Mouse (Mus musculus) liver, embryonic 12.5 days (tissue): ENCODE measurements around the gene Rexo1. TPM values are rescaled to one million over a fixed set of nuclear protein-coding genes. Genes with fewer than 3 reads are reported as not detected.

Experiments
- ATAC-seq: fragments of 200-750 bp; cut with Nextera tagmentation; 2 replicates; pipeline ENCODE4 v1.8.0; 2017; ENCODE audit warnings: moderate number of reproducible peaks, mild to moderate bottlenecking, moderate library complexity
- H3K27ac ChIP-seq: fragments of 300-500 bp; sonication (generic); 2 replicates; pipeline ENCODE4 v1.5.1; 2016; ENCODE audit warnings: mild to moderate bottlenecking
- H3K27me3 ChIP-seq: fragments of 300-500 bp; sonication (generic); replicated peaks from 2 replicates; pipeline ENCODE4 v1.6.1; 2016; ENCODE audit warnings: mild to moderate bottlenecking, moderate library complexity
- H3K36me3 ChIP-seq: fragments of 300-500 bp; sonication (generic); 2 replicates; pipeline ENCODE4 v1.6.1; 2016; ENCODE audit warnings: mild to moderate bottlenecking, moderate library complexity
- H3K4me1 ChIP-seq: fragments of 300-500 bp; sonication (generic); 2 replicates; pipeline ENCODE4 v1.6.1; 2016
- H3K4me2 ChIP-seq: fragments of 300-500 bp; sonication (generic); 2 replicates; pipeline ENCODE4 v1.6.1; 2016; ENCODE audit warnings: mild to moderate bottlenecking, moderate library complexity
- H3K4me3 ChIP-seq: fragments of 300-500 bp; sonication (generic); 2 replicates; pipeline ENCODE4 v1.5.1; 2016; ENCODE audit warnings: mild to moderate bottlenecking, moderate library complexity
- H3K9ac ChIP-seq: fragments of 300-500 bp; sonication (generic); 2 replicates; pipeline ENCODE4 v1.6.1; 2016; ENCODE audit warnings: mild to moderate bottlenecking, moderate library complexity
- H3K9me3 ChIP-seq: fragments of 300-500 bp; sonication (generic); replicated peaks from 2 replicates; pipeline ENCODE4 v1.6.1; 2016; ENCODE audit warnings: mild to moderate bottlenecking, moderate library complexity
- WGBS: fragments of 180-500 bp; shearing (Covaris S2); methylation state at CpG from one replicate; pipeline ENCODE4 v1.1.7; 2016; ENCODE audit not compliant: insufficient replicate concordance; 5-methylcytosine and 5-hydroxymethylcytosine counted together
- polyA plus RNA-seq: library from polyadenylated mRNA; unstranded; fragments of >200 nt; fragmentation: Nextera tagmentation; extraction: Ambion mirVana; gene quantifications from 2 replicates; pipeline ENCODE4 v1.2.1, GENCODE M21; 2016

The Rexo1 gene
- polyA plus RNA-seq, 1 experiment from 2014 or later: 23.9 TPM

- peak overlapping the region; percentile 100 for H3K4me2 ChIP-seq
- peak overlapping the region; percentile 91 for H3K4me3 ChIP-seq
- H3K27me3 ChIP-seq: no peaks in the 10 kb centered on the region
- peak; percentile 76 for ATAC-seq
- peaks cover 82% of the 10 kb centered on the region for H3K4me1 ChIP-seq
- H3K27ac ChIP-seq: peak overlapping the region; percentile 99
- peaks cover 46% of the 10 kb centered on the region for H3K36me3 ChIP-seq
- H3K9ac ChIP-seq: peak overlapping the region; percentile 96
- WGBS: 5% methylated on average over 10 of the region's 10 CpGs
- H3K9me3 ChIP-seq: no peaks in the 10 kb centered on the region
Observed at GRCm38 (mm10) chr10:80569664-80570066, 8.3 kb upstream of the Rexo1 start.

- ATAC-seq: no peak
- no peaks in the 10 kb centered on the region for H3K27me3 ChIP-seq
- peaks cover 46% of the 10 kb centered on the region for H3K36me3 ChIP-seq
- no peaks in the 10 kb centered on the region for H3K9me3 ChIP-seq
- H3K4me2 ChIP-seq: peak overlapping the region; percentile 100
- peaks cover 74% of the 10 kb centered on the region for H3K4me1 ChIP-seq
- H3K9ac ChIP-seq: peak overlapping the region; percentile 56
- WGBS: 93% methylated on average over 29 of the region's 29 CpGs
- peak overlapping the region; percentile 99 for H3K27ac ChIP-seq
- H3K4me3 ChIP-seq: peak overlapping the region; percentile 91; the same call in 1 of the 2 replicates
Observed at GRCm38 (mm10) chr10:80568876-80569275, 7.5 kb upstream of the Rexo1 start.

GRCm38 (mm10) chr10:80566375-80567092 is 5.2 kb upstream of the Rexo1 start:
- H3K9ac ChIP-seq: no peak overlapping the region

GRCm38 (mm10) chr10:80560621-80561020 is 739 bp downstream of the Rexo1 start:
- peak overlapping the region; percentile 82 for H3K4me2 ChIP-seq
- H3K4me3 ChIP-seq: peak overlapping the region; percentile 96
- H3K27me3 ChIP-seq: no peaks in the 10 kb centered on the region
- H3K27ac ChIP-seq: peak overlapping the region; percentile 87
- peaks cover 38% of the 10 kb centered on the region for H3K36me3 ChIP-seq
- no peaks in the 10 kb centered on the region for H3K9me3 ChIP-seq
- 1% methylated on average over 13 of the region's 13 CpGs for WGBS
- 0 out of 2 replicates have a peak, but pooled peaks have one; percentile 4 for ATAC-seq
- H3K9ac ChIP-seq: peak overlapping the region; percentile 91
- H3K4me1 ChIP-seq: peaks cover 52% of the 10 kb centered on the region

More at GRCm38 (mm10) chr10:80566375-80567092, 5.2 kb upstream of the Rexo1 start:
- no peak overlapping the region for H3K4me3 ChIP-seq
- peak overlapping the region; percentile 13; the same call in 1 of the 2 replicates for H3K4me2 ChIP-seq
- no peaks in the 10 kb centered on the region for H3K9me3 ChIP-seq
- peak overlapping the region; percentile 59 for H3K27ac ChIP-seq
- H3K36me3 ChIP-seq: peaks cover 49% of the 10 kb centered on the region
- 37% methylated on average over 17 of the region's 17 CpGs for WGBS
- H3K27me3 ChIP-seq: no peaks in the 10 kb centered on the region
- peaks cover 59% of the 10 kb centered on the region for H3K4me1 ChIP-seq
- peak; percentile 44 for ATAC-seq

DNA sequence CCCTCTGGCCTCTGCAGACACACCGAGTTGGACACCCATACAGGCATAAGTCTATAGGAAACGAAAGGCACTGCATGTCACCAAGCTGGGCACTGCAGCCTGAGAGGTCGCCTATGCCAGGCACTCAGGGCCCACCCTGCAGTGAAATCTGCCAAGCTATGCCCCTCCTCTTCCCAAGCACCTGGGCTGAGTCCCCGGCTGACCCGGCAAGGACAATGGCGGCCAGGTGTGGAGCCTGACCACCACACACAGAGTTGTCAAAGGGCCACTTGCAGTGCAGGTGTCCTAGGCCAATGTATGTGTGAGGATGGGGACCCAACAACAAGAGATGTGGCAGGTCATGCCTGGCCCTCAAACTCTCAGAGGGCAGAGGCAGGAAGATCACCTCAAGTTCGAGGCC is 1.9 kb downstream of the Rexo1 start:
- H3K27ac ChIP-seq: peak overlapping the region; percentile 27; the same call in 1 of the 2 replicates
- H3K27me3 ChIP-seq: no peaks in the 10 kb centered on the region
- peak overlapping the region; percentile 96 for H3K4me3 ChIP-seq
- peak overlapping the region; percentile 82 for H3K4me2 ChIP-seq
- H3K9ac ChIP-seq: peak overlapping the region; percentile 91; the same call in 1 of the 2 replicates
- H3K36me3 ChIP-seq: peaks cover 29% of the 10 kb centered on the region
- 81% methylated on average over 7 of the region's 7 CpGs for WGBS
- ATAC-seq: no peak
- H3K4me1 ChIP-seq: peaks cover 60% of the 10 kb centered on the region
- no peaks in the 10 kb centered on the region for H3K9me3 ChIP-seq

DNA sequence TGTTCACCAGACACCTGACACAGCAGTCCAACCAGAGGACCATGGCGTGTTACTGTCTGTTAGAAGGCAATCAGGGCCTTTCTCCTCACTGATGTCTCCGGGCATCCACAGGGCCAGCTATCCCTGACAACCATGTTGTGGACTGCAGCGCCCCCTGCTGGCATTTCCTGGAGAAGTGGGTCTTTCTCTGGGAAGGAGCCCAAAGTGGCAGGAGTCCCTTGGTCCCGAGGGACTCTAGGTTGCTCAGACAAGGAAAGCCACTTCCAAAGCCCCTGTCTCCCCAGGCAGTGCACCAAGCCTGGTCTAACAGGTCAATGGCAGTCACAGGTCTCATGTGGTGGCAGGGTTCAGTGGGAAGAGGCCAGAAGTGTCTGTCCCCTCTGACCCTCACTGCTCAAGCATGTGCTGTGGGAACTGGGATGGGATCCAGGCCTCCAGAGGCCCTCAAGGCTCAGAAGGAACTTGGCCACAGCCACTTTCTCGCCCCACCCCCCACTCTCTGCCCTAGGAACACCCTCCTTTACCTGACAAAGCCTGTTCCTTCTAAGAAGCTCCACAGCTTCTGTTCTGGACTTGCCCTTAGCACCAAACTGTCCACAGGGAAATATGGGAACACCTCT is 3.9 kb downstream of the Rexo1 start:
- H3K4me1 ChIP-seq: peaks cover 78% of the 10 kb centered on the region
- H3K9ac ChIP-seq: peak overlapping the region; percentile 46
- H3K36me3 ChIP-seq: peaks cover 22% of the 10 kb centered on the region
- H3K9me3 ChIP-seq: no peaks in the 10 kb centered on the region
- WGBS: 40% methylated on average over 5 of the region's 5 CpGs
- H3K27ac ChIP-seq: peak overlapping the region; percentile 50
- no peak for ATAC-seq
- no peak overlapping the region for H3K4me3 ChIP-seq
- peak overlapping the region; percentile 4; the same call in 1 of the 2 replicates for H3K4me2 ChIP-seq
- H3K27me3 ChIP-seq: no peaks in the 10 kb centered on the region

DNA sequence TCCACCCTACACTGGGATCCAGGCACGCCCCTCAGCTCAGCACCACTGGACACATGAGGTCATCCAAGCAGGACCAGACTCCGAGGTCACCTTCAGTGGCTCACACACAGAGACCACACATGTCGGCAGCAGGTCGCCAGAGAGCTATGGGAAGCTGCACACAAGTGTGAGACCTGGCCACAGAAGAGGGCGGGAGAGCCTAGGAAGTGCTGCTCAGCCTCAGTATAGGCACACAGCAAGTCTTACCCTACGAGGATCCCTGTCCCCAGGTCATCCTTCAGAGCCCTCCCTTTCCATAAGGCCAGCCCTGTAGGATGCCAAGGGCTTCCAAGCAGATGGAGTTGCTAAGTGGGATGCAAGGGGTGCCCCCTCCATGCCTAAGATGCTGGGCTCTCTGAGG is 7.4 kb downstream of the Rexo1 start:
- H3K9ac ChIP-seq: peak overlapping the region; percentile 70
- ATAC-seq: peak; percentile 53
- peak overlapping the region; percentile 75 for H3K4me2 ChIP-seq
- H3K4me3 ChIP-seq: peak overlapping the region; percentile 31
- peaks cover 45% of the 10 kb centered on the region for H3K36me3 ChIP-seq
- H3K27me3 ChIP-seq: no peaks in the 10 kb centered on the region
- no peaks in the 10 kb centered on the region for H3K9me3 ChIP-seq
- 55% methylated on average over 6 of the region's 6 CpGs for WGBS
- H3K4me1 ChIP-seq: peaks cover 76% of the 10 kb centered on the region
- H3K27ac ChIP-seq: peak overlapping the region; percentile 91

DNA sequence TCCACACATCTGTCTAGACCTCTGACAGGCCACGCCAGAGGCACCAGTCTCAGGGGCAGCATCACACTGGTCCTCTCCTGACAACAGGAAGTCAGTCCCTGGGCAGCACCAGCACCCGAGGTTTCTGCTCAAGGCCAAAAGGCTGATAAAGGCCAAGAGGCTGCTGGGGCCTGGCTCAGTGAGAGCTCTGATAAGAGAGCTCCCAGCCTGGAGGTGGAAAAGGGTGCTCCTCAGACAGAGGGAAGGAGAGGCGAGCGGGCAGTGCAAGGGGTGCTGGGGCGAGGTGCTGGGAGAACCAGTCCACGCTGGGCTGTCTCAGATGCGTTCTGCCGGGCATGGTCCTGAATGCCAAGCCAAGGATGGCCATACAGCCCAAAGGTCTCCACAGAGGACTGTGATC is 7.8 kb downstream of the Rexo1 start:
- peak overlapping the region; percentile 70 for H3K9ac ChIP-seq
- no peaks in the 10 kb centered on the region for H3K9me3 ChIP-seq
- ATAC-seq: peak; percentile 93
- H3K27ac ChIP-seq: peak overlapping the region; percentile 91
- peak overlapping the region; percentile 75 for H3K4me2 ChIP-seq
- no peaks in the 10 kb centered on the region for H3K27me3 ChIP-seq
- peaks cover 45% of the 10 kb centered on the region for H3K36me3 ChIP-seq
- 27% methylated on average over 8 of the region's 8 CpGs for WGBS
- peak overlapping the region; percentile 31 for H3K4me3 ChIP-seq
- H3K4me1 ChIP-seq: peaks cover 76% of the 10 kb centered on the region

DNA sequence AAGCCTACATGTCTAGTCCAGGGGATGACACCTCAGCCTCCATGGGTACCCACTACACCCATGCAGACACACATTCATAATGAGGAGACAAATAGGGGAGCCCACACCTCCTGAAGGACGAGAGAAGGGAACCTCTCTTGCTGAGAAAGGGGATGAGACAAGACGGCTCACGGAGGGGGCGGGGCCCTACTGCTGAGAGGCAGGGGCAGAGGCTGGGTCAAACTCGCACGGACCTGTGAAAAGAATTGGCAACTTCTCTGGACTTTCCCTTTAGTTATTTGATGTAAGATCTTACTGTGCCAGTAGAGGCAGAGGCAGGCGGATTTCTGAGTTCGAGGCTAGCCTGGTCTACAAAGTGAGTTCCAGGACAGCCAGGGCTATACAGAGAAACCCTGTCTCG is 9.0 kb downstream of the Rexo1 start:
- H3K36me3 ChIP-seq: peaks cover 51% of the 10 kb centered on the region
- ATAC-seq: no peak
- H3K27ac ChIP-seq: peak overlapping the region; percentile 91
- no peaks in the 10 kb centered on the region for H3K27me3 ChIP-seq
- H3K4me3 ChIP-seq: no peak overlapping the region
- H3K4me2 ChIP-seq: peak overlapping the region; percentile 75
- no peaks in the 10 kb centered on the region for H3K9me3 ChIP-seq
- WGBS: 55% methylated on average over 9 of the region's 9 CpGs
- H3K9ac ChIP-seq: peak overlapping the region; percentile 70
- H3K4me1 ChIP-seq: peaks cover 76% of the 10 kb centered on the region

DNA sequence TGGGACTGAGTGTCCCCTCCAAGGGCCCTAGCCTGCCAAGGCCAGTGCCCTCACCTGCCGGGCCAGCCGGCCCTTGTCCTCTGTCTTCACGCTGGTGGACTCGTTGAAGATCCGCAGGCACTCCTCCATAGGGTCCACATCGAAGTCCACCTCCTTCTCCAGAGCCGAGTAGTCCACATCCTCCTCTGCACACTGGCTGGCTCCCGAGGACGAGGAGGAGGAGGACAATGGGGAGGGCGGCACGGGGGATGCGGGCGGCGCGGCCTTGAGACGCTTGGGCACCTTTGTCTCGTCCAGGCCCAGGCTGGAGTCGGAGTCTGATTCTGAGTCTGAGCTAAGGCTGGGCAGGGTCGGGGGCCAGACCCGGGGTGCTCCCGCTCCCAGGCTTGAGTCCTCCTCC is 12.1 kb downstream of the Rexo1 start:
- Histone ChIP-seq H3K9ac (no peak overlapping the region), H3K4me2 (no peak overlapping the region), H3K27me3 (no peaks in the 10 kb centered on the region), H3K4me3 (no peak overlapping the region), H3K4me1 (peaks cover 71% of the 10 kb centered on the region), H3K27ac (no peak overlapping the region), H3K9me3 (no peaks in the 10 kb centered on the region), H3K36me3 (peaks cover 75% of the 10 kb centered on the region)
- no peak for ATAC-seq
- WGBS: 92% methylated on average over 21 of the region's 21 CpGs

DNA sequence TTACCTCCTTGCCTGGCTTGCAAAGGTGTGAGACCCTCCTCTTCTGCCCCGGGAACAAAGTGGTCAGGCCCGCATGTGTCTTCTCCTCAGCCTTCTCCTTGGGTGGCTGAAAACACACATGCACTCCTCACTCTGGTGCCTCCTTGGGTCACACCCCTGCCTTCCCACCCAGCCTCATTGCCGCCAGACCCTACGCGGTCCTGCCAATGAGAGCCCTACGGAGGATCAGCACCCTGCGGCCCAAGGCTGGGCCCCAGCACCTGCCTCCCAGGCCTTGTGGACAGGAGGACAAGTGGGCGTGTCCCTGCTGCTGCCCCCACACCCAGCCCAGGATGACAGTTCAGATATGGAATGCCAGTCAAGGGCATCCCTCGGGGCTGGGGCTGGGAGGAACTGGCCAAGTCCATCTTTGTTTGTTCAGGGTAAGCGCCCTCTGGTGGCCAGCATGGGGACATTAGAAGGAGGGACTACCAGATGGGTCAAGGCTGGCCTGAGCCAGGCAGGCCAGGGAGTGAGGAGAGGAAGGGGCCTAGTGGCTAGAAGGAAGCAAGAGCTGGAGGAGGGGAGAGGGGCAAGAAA is 12.8 kb downstream of the Rexo1 start:
- peaks cover 83% of the 10 kb centered on the region for H3K36me3 ChIP-seq
- H3K4me2 ChIP-seq: no peak overlapping the region
- no peaks in the 10 kb centered on the region for H3K27me3 ChIP-seq
- WGBS: 69% methylated on average over 10 of the region's 10 CpGs
- 0 out of 2 replicates have a peak overlapping the region, but pooled peaks have one; percentile 19 for H3K9ac ChIP-seq
- H3K27ac ChIP-seq: peak overlapping the region; percentile 81
- H3K4me1 ChIP-seq: peaks cover 63% of the 10 kb centered on the region
- 0 out of 2 replicates have a peak, but pooled peaks have one; percentile 2 for ATAC-seq
- no peaks in the 10 kb centered on the region for H3K9me3 ChIP-seq
- no peak overlapping the region for H3K4me3 ChIP-seq

DNA sequence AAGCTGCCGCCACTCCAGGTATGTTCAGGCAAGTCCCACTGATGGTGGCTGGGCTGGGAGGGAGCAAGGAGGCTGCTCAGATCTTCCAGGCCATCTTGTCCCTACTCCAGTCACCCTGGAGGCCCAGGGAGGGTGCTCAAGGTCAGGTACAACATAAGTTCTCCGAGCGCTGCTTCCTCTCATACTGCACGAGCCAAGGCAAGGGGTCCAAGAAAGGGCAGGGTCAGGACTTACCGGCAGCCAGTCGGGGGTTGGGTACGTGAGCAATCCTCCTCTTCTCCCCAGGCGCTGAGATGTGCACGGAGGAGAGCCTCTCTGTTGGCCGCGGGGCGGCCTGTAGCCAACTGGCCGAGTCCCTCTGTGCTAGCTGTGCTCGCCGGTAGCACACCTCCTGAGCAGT is 13.8 kb downstream of the Rexo1 start:
- no peak overlapping the region for H3K4me3 ChIP-seq
- H3K27ac ChIP-seq: peak overlapping the region; percentile 81
- H3K36me3 ChIP-seq: peaks cover 92% of the 10 kb centered on the region
- H3K4me2 ChIP-seq: peak overlapping the region; percentile 52
- H3K9me3 ChIP-seq: no peaks in the 10 kb centered on the region
- peak overlapping the region; percentile 59 for H3K9ac ChIP-seq
- H3K4me1 ChIP-seq: peaks cover 54% of the 10 kb centered on the region
- no peak for ATAC-seq
- 88% methylated on average over 15 of the region's 15 CpGs for whole genome bisulfite sequencing
- no peaks in the 10 kb centered on the region for H3K27me3 ChIP-seq
